Mouse (Mus musculus) yolk sac, embryonic 10.5 days (tissue): ENCODE measurements around the gene Slc2a8.
A peak's percentile ranks its signal among the peaks of the same experiment; 100 is the strongest.

Experiments used
- DNase-seq: peaks from one replicate; pipeline ENCODE4 v3.0.0-alpha.2; 2017; ENCODE audit warnings: low spot score

The Slc2a8 gene

GRCm38 (mm10) chr2:32928947-32929829, 52.7 kb downstream of the Slc2a8 start:
- peak; percentile 75 for DNase-seq

DNA sequence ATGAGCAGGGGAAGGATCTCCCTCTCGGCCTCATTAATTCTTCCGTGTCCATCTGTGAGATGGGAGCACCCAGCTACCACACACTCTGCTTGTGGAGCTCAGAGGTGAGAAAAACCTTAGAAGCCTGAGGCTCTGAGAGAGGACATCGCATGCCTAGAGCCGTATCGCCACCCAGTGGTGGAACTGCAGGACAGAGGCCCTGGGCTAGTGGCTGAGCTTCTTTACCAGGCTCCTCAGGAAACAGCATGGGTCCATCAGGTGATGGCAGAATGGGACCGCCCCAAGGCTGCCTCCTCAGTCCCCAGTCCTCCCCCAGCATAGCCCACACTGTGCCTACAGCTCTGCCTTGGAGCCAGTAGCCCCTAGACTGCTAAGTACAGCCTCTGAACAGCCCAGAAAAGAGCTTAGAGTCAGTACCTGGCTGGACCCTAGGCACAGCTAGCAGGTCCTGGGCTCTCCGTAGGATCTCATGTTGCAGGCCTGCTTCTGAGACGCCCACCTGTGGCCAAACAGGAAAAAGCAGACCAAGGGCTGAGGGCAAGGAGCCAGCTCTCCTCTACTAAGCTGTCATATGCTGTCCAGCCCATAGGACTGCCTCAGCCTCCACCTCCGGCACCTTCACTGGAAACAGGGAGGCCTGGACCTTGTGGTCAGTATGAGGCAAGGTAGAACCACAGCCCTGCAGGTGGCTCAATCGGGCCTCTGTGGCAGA, 53.5 kb downstream of the Slc2a8 start:
- DNase-seq, result peak; percentile 76

- DNase-seq, result no peak
Observed at GRCm38 (mm10) chr2:32927624-32928234, 54.2 kb downstream of the Slc2a8 start.

DNA sequence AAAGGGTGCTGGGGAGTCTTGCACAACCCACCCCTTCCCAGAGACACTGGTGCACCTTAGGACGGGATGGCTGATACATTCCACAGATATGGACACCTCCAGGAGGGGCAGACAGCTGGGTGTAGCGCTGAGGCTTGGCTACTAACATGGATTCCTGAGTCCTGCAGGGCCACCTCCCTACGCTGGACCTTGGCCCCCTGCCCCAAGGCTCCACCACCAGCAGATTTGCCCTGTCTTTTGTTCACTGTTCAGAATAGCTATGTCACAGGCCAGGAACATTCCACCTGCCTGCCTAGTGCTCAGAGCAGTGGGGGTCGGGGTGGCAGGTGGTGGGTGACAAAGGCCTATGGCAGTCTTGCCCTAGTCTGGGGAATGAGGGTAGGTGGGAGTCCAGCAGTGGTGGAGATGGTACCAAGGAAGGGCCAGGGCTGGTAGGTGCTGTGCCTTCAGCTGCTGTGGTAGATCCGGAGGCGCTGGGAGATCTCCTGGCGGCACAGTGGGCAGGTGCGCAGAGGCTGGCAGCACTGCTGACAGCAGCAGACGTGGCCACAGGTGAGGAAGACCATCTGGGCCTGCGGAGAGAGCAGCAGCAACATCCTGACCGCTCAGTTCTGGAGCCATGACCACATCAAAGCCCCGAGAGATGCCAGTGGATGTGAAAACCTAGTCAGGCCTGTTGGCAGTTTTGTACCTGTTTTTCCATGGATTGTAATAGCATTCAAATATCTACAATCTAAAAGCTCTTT, 55.4 kb downstream of the Slc2a8 start:
- DNase-seq, result peak; percentile 60

DNA sequence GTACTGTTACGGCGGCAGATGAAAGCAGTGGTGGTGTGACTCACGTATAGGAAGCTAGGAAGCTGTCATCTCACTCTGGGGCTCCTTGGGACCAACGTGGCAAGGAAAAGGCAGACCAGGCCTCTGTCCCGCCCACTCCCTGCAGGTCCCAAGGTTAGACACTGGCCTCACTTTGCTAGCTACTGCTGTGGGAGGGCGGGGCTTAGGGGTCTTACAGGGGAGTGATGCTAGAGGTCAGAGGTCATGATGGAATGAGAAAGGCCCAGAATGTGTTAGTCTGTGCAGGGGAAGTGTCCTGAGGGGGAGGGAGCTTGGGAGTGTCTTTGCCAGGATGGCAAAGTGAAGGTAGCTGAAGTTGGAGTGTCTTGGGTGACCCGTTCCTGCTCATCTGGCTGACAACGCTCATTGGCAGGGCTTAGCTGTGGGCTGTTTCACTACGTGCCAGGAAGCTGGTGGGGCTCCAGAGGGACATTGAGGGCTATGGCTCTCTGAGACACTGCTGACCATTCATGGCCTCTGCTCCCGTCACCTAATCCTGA, 57.5 kb downstream of the Slc2a8 start:
- no peak for DNase-seq

DNA sequence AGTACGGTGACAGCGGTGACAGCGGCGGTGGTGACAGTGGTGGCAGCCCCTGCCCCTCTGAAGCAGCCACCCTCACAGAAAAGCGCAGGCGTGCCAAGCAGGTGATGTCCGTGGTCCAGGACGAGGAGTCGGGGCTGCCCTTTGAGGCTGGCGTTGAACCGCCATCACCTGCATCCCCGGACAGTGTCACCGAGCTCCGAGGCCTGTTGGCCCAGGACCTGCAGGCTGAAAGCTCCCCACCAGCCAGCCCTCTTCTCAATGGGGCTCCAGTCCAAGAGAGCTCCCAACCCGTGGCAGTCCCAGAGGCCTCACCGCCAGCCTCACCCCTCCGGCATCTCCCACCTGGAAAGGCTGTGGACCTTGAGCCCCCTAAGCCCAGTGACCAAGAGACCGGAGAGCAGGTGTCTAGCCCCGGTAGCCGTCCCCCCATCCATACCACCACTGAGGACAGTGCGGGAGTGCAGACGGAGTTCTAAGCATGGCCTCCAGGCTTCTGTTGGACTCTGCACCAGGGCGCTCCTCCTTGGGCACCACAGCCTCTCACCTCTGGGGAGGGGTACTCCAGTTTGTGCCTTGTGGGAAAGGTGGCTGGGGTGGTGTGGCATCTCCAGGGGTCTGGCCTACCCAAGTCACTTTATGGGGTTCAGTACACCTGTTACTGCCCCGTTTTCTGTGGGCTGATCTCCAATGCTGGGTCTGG, 58.2 kb downstream of the Slc2a8 start:
- DNase-seq, result no peak
